Mouse (Mus musculus): ENCODE results near the gene Apoa5. TPM values are rescaled to one million over a fixed set of nuclear protein-coding genes. Genes with fewer than 3 reads are reported as not detected.

Gene Apoa5
- not detected for polyA plus RNA-seq (2014; fragmentation: Illumina TruSeq; extraction: RNeasy Lipid Tissue Mini Kit (QIAGEN cat#74804))

DNA sequence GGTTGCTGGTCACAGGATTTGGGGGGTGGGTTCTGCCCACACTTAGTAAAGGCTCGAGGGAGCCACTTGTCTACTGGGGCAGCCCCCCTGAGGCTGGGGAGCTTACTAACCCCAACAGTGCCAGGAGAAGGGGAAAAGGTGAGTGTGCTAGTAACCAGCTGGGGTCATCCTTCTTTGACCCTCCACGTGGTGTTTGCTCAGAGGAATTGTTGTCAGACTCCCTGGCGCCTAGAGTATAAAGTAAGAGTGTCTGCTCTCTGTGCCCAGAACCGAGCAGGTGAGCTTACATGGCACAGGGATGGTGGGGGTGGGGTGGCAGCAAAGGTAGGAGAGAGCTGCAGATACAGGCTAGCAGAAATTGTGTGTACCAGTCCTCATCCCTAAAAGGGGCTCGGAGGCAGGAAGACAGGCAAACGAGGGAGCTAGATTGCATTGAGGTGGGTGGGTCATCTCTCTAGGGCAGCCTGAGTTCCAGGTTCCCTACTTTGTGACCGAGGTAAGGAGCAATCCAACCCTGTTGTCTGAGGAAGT lies at the start of gene Apoa5:
TSS of gene Apoa5 (plus strand) at position 291 of the 531 bp plus-strand sequence.

DNA sequence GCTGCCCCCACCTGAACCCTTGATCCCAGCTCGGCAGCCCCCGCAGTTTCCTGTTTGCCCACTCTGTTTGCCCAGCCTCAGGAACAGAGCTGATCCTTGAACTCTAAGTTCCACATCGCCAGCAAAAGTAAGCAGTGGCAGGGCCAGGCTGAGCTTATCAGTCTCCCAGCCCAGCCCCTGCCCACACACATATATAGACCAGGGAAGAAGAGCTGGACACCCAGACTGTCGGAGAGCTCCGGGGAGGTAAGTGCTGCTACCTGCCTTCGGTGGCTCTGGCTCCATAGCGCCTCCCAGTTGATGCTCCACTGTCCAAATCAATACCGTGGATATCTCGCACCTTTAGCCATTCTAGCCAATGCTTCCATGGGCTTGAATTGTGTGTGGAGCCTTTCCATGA lies 39.9 kb upstream of the Apoa5 start, which contains the start of gene Apoa1:
TSS of gene Apoa1 (plus strand) at position 90 of the 400 bp plus-strand sequence.

DNA sequence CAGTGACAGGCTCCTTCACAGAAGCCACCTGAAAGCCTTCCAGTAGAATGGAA lies 33.0 kb upstream of the Apoa5 start, which contains the start of gene Apoc3:
TSS of gene Apoc3 (minus strand) at position 41 of the 53 bp plus-strand sequence.

GRCm38 (mm10) chr9:46240526-46241153 lies 27.8 kb upstream of the Apoa5 start, which contains the start of gene Apoa4:
Apoa4 (plus strand) TSS chr9:46240696.

GRCm38 (mm10) chr9:46272677-46273454 lies 4.4 kb downstream of the Apoa5 start, which contains the start of gene Zpr1:
Zpr1 (plus strand) TSS chr9:46273064.

GRCm38 (mm10) chr9:46282631-46283436 lies 14.4 kb downstream of the Apoa5 start, which contains the start of gene Bud13:
Bud13 (plus strand) TSS chr9:46283008.

DNA sequence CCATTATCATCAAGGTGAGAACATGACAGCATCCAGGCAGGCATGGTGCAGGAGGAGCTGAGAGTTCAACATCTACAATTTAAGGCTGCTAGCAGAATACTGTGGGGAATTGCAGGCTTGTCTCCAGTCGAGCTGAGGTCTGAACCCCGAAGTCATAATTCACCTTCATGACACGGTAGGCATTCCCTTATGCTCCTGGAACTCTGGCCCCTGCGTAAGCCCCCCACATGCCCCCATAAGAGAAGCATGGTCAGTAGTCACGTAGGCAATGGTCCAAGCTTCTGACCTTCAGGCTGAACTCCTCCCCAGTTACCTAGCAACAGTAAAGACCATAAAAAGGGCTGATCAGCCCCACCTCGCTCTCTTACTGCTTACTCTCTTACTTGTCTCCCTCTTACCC lies 51.5 kb downstream of the Apoa5 start, which contains the start of gene 4931429L15Rik:
TSS of gene 4931429L15Rik (minus strand) at position 101 of the 400 bp plus-strand sequence.

Other genes starting within 250 kb of the Apoa5 start
- gene Apoa1, start 40.1 kb upstream of the Apoa5 start, polyA plus RNA-seq (2014; fragmentation: Illumina TruSeq; extraction: RNeasy Lipid Tissue Mini Kit (QIAGEN cat#74804)), result 1.9 TPM
- not detected for gene Apoc3, start 33.0 kb upstream of the Apoa5 start, polyA plus RNA-seq (2014; fragmentation: Illumina TruSeq; extraction: RNeasy Lipid Tissue Mini Kit (QIAGEN cat#74804))
- 0.66 TPM for gene Apoa4, start 27.9 kb upstream of the Apoa5 start, polyA plus RNA-seq (2014; fragmentation: Illumina TruSeq; extraction: RNeasy Lipid Tissue Mini Kit (QIAGEN cat#74804))
- gene Zpr1, start 4.4 kb downstream of the Apoa5 start, polyA plus RNA-seq (2014; fragmentation: Illumina TruSeq; extraction: RNeasy Lipid Tissue Mini Kit (QIAGEN cat#74804)), result 11.2 TPM
- gene Bud13, start 14.4 kb downstream of the Apoa5 start, polyA plus RNA-seq (2014; fragmentation: Illumina TruSeq; extraction: RNeasy Lipid Tissue Mini Kit (QIAGEN cat#74804)), result 5.0 TPM
- not detected for gene 4931429L15Rik, start 51.4 kb downstream of the Apoa5 start, polyA plus RNA-seq (2014; fragmentation: Illumina TruSeq; extraction: RNeasy Lipid Tissue Mini Kit (QIAGEN cat#74804))